Mouse (Mus musculus): ENCODE measurements around the gene Emb. TPM values are rescaled to one million over a fixed set of nuclear protein-coding genes. Genes with fewer than 3 reads are reported as not detected.

The Emb gene
- polyA plus RNA-seq, 1 experiment from 2014 or later = 45.6 TPM

DNA sequence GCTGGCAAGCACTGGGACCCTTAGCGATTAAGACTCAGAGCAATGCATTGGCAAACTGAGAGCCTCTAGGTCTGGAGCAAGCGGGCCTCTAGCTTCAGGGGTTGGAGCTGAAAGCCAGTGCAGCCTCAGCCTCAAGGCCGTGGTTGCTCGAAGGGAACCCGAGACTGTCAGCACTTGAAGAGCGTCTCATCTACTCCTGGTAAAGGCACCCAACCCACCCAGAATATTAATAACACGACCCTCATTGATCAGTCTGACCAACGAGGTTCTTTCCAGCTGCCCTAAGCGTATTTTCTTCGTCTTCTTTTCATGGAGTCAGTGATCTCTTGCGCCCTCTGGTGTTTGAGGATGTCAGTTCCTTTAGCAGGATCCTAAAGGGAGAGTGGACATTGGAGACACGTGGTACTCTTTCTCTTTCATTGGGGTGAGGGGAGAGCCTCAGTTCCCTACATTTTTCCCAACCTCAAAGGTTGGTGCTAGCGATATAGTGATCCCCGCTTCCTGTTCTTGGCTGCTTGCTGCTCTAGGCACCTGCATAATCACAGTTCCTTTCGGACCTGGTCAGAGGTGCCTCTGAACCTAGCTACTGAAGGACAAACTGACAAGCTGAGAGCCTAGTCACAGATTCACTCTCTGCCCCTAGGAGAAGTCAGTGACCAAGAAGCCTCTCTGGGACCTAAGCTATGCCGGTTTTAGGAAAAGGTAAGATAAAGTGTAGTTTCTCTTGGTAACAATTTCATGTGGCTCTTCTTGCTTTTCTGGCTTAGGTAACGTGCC is 81.3 kb downstream of the Emb start:
- WGBS = 37% methylated on average over 17 of the region's 17 CpGs
- H3K4me3 ChIP-seq (ENCODE audit: low read length) = peak overlapping the region; percentile 13; the same call in 1 of the 2 replicates
- no peaks in the 10 kb centered on the region for H3K4me1 ChIP-seq (ENCODE audit: insufficient read depth, low read length)
- peak overlapping the region; percentile 51; the same call in 1 of the 2 replicates for H3K9ac ChIP-seq (replicated peaks; ENCODE audit: low read length)
- H3K27me3 ChIP-seq (ENCODE audit: insufficient read depth, low read length) = 0 out of 2 replicates have a peak, but pooled peaks cover 3% of the 10 kb centered on the region
- no peaks in the 10 kb centered on the region for H3K9me3 ChIP-seq (ENCODE audit: low read length)
- H3K4me2 ChIP-seq (replicated peaks; ENCODE audit: low read depth, low read length) = peak overlapping the region; percentile 45
- H3K36me3 ChIP-seq (ENCODE audit: insufficient read depth, low read length) = no peaks in the 10 kb centered on the region
- no peak overlapping the region for H3K27ac ChIP-seq (ENCODE audit: low read length)
- ATAC-seq (ENCODE audit: low FRiP score, low TSS enrichment) = peak; percentile 83; the same call in 1 of the 2 replicates

DNA sequence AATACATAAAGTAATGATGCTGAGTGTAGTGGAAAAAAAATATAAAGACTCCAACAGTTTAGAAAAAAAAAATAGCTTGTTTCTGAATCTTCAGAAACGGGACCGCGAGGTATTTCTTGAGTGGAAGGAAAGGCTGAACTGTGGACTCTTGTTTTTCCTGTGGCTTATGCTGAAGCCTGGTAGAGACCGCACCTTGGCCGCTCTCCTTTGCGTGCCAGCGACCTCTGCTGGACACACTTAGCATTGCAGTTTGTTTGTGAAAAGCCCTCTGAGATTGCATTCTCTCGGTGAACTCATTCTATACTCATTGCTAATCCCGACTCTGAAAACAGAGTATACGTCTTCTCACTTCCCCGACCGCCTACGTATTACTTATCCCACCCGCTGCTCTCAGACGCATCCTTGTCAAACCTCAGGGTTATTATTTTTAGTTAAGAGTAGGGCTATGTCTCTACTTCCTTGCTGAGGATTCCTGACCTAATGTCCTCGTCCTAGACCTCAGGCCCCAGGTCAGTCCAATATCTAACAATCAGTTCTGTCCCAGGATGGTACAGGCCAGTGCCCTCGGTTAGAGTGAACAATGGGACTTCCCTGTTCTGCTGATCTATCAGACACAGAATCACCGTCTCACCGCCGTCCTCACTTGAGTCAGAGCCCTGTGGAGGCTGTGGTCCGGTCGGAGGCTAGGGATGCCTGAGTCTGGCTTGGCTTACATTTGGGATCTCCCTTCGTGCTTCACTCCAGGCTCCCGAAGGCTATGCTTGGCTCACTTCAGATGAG is 103.3 kb downstream of the Emb start:
- no peaks in the 10 kb centered on the region for H3K27me3 ChIP-seq (ENCODE audit: insufficient read depth, low read length)
- H3K4me1 ChIP-seq (ENCODE audit: insufficient read depth, low read length) = no peaks in the 10 kb centered on the region
- H3K4me2 ChIP-seq (replicated peaks; ENCODE audit: low read depth, low read length) = peak overlapping the region; percentile 29; the same call in 1 of the 2 replicates
- H3K9me3 ChIP-seq (ENCODE audit: low read length) = no peaks in the 10 kb centered on the region
- H3K36me3 ChIP-seq (ENCODE audit: insufficient read depth, low read length) = no peaks in the 10 kb centered on the region
- no peak overlapping the region for H3K4me3 ChIP-seq (ENCODE audit: low read length)
- peak; percentile 83; the same call in 1 of the 2 replicates for ATAC-seq (ENCODE audit: low FRiP score, low TSS enrichment)
- WGBS = 29% methylated on average over 24 of the region's 24 CpGs
- 0 out of 2 replicates have a peak overlapping the region, but pooled peaks have one; percentile 31 for H3K9ac ChIP-seq (replicated peaks; ENCODE audit: low read length)
- H3K27ac ChIP-seq (ENCODE audit: low read length) = no peak overlapping the region

Other genes with a start within 250 kb of the Emb start
- 15.7 and 18.1 TPM in 2 replicates for gene Parp8, start 183.0 kb upstream of the Emb start, polyA plus RNA-seq (2015; fragmentation: Nextera tagmentation; extraction: Ambion mirVana)
- gene Gm17509, start 12.5 kb downstream of the Emb start, polyA plus RNA-seq (2015; fragmentation: Nextera tagmentation; extraction: Ambion mirVana) = 0.19 and 0.21 TPM in 2 replicates